Mouse (Mus musculus) neural tube, embryonic 13.5 days (tissue): ENCODE measurements around the gene Tnr. TPM values are rescaled to one million over a fixed set of nuclear protein-coding genes. Genes with fewer than 3 reads are reported as not detected.

ENCODE experiments used
- ATAC-seq: fragments of 200-750 bp; cut with Nextera tagmentation; 2 replicates; pipeline ENCODE4 v1.8.0; 2017; ENCODE audit warnings: low read depth, mild to moderate bottlenecking, moderate TSS enrichment, moderate library complexity
- H3K27ac ChIP-seq: fragments of 300-500 bp; sonication (generic); replicated peaks from 2 replicates; pipeline ENCODE4 v1.5.1; 2015; ENCODE audit warnings: moderate library complexity, mild to moderate bottlenecking, inconsistent platforms
- H3K27me3 ChIP-seq: fragments of 300-500 bp; sonication (generic); 2 replicates; pipeline ENCODE4 v1.6.1; 2015; ENCODE audit warnings: mild to moderate bottlenecking, inconsistent platforms
- H3K36me3 ChIP-seq: fragments of 300-500 bp; sonication (generic); 2 replicates; pipeline ENCODE4 v1.6.1; 2015; ENCODE audit warnings: mild to moderate bottlenecking, inconsistent platforms
- H3K4me1 ChIP-seq: fragments of 300-500 bp; sonication (generic); replicated peaks from 2 replicates; pipeline ENCODE4 v1.6.1; 2015; ENCODE audit warnings: inconsistent platforms
- H3K4me2 ChIP-seq: fragments of 300-500 bp; sonication (generic); 2 replicates; pipeline ENCODE4 v1.6.1; 2015; ENCODE audit warnings: inconsistent platforms, mild to moderate bottlenecking, moderate library complexity
- H3K4me3 ChIP-seq: fragments of 300-500 bp; sonication (generic); 2 replicates; pipeline ENCODE4 v1.5.1; 2015; ENCODE audit warnings: mild to moderate bottlenecking, inconsistent platforms
- H3K9ac ChIP-seq: fragments of 300-500 bp; sonication (generic); 2 replicates; pipeline ENCODE4 v1.6.1; 2015; ENCODE audit warnings: moderate library complexity, mild to moderate bottlenecking, inconsistent platforms
- H3K9me3 ChIP-seq: fragments of 300-500 bp; sonication (generic); 2 replicates; pipeline ENCODE4 v1.6.1; 2016; ENCODE audit warnings: inconsistent platforms
- WGBS: fragments of 180-500 bp; shearing (Covaris S2); methylation state at CpG from one replicate; pipeline ENCODE4 v1.1.7; 2015; 5-methylcytosine and 5-hydroxymethylcytosine counted together
- polyA plus RNA-seq: library from polyadenylated mRNA; unstranded; fragments of >200 nt; fragmentation: Nextera tagmentation; extraction: Ambion mirVana; gene quantifications from 2 replicates; pipeline ENCODE4 v1.2.1, GENCODE M21; 2015

The Tnr gene
- polyA plus RNA-seq, 1 experiment from 2014 or later = 2.4 TPM

- no peak overlapping the region for H3K4me3 ChIP-seq
- no peak for ATAC-seq
- no peaks in the 10 kb centered on the region for H3K9me3 ChIP-seq
- H3K4me1 ChIP-seq = peaks cover 9% of the 10 kb centered on the region
- H3K36me3 ChIP-seq = no peaks in the 10 kb centered on the region
- no peak overlapping the region for H3K4me2 ChIP-seq
- H3K9ac ChIP-seq = no peak overlapping the region
- H3K27me3 ChIP-seq = no peaks in the 10 kb centered on the region
- WGBS = 80% methylated on average over 2 of the region's 2 CpGs
- no peak overlapping the region for H3K27ac ChIP-seq
These were observed 220.2 kb downstream of the Tnr start for GRCm38 (mm10) chr1:159743744-159744253.

GRCm38 (mm10) chr1:159745311-159745710, 221.7 kb downstream of the Tnr start:
- Histone ChIP-seq H3K9ac (no peak overlapping the region), H3K4me1 (peaks cover 9% of the 10 kb centered on the region), H3K36me3 (no peaks in the 10 kb centered on the region), H3K4me3 (no peak overlapping the region), H3K9me3 (no peaks in the 10 kb centered on the region), H3K27ac (no peak overlapping the region), H3K4me2 (no peak overlapping the region), H3K27me3 (no peaks in the 10 kb centered on the region)
- WGBS = 71% methylated on average over 2 of the region's 2 CpGs
- ATAC-seq = no peak

GRCm38 (mm10) chr1:159747969-159748368, 224.4 kb downstream of the Tnr start:
- WGBS = 71% methylated on average over 7 of the region's 7 CpGs
- Histone ChIP-seq H3K9ac (no peak overlapping the region), H3K9me3 (no peaks in the 10 kb centered on the region), H3K4me3 (no peak overlapping the region), H3K4me1 (no peaks in the 10 kb centered on the region), H3K4me2 (no peak overlapping the region), H3K27ac (no peak overlapping the region), H3K36me3 (no peaks in the 10 kb centered on the region), H3K27me3 (no peaks in the 10 kb centered on the region)
- ATAC-seq = no peak

GRCm38 (mm10) chr1:159750411-159750810, 226.8 kb downstream of the Tnr start:
- no peak overlapping the region for H3K4me3 ChIP-seq
- WGBS = 39% methylated on average over 5 of the region's 5 CpGs
- no peak overlapping the region for H3K9ac ChIP-seq

GRCm38 (mm10) chr1:159750876-159751275, 227.3 kb downstream of the Tnr start:
- Histone ChIP-seq H3K27me3 (no peaks in the 10 kb centered on the region), H3K27ac (no peak overlapping the region), H3K4me3 (no peak overlapping the region), H3K4me1 (no peaks in the 10 kb centered on the region), H3K4me2 (no peak overlapping the region), H3K36me3 (no peaks in the 10 kb centered on the region), H3K9me3 (no peaks in the 10 kb centered on the region), H3K9ac (no peak overlapping the region)
- ATAC-seq = no peak
- 16% methylated on average over 6 of the region's 6 CpGs for WGBS

More at GRCm38 (mm10) chr1:159750411-159750810, 226.8 kb downstream of the Tnr start:
- H3K9me3 ChIP-seq = no peaks in the 10 kb centered on the region
- no peaks in the 10 kb centered on the region for H3K27me3 ChIP-seq
- no peaks in the 10 kb centered on the region for H3K36me3 ChIP-seq
- ATAC-seq = no peak
- H3K27ac ChIP-seq = no peak overlapping the region
- no peak overlapping the region for H3K4me2 ChIP-seq
- H3K4me1 ChIP-seq = no peaks in the 10 kb centered on the region

GRCm38 (mm10) chr1:159760970-159761369, 237.4 kb downstream of the Tnr start:
- 0 out of 2 replicates have a peak, but pooled peaks cover 4% of the 10 kb centered on the region for H3K9me3 ChIP-seq
- no peak overlapping the region for H3K9ac ChIP-seq
- ATAC-seq = 0 out of 2 replicates have a peak, but pooled peaks have one; percentile 43
- no peak overlapping the region for H3K4me3 ChIP-seq
- H3K4me2 ChIP-seq = no peak overlapping the region
- H3K4me1 ChIP-seq = no peaks in the 10 kb centered on the region
- H3K27ac ChIP-seq = no peak overlapping the region
- no peaks in the 10 kb centered on the region for H3K27me3 ChIP-seq
- H3K36me3 ChIP-seq = no peaks in the 10 kb centered on the region

- no peak overlapping the region for H3K27ac ChIP-seq
- H3K36me3 ChIP-seq = no peaks in the 10 kb centered on the region
- ATAC-seq = no peak
- H3K4me2 ChIP-seq = no peak overlapping the region
- 50% methylated on average over 2 of the region's 2 CpGs for WGBS
- H3K4me1 ChIP-seq = 0 out of 2 replicates have a peak, but pooled peaks cover 5% of the 10 kb centered on the region
- H3K27me3 ChIP-seq = no peaks in the 10 kb centered on the region
- H3K4me3 ChIP-seq = no peak overlapping the region
- H3K9me3 ChIP-seq = 0 out of 2 replicates have a peak, but pooled peaks cover 4% of the 10 kb centered on the region
- no peak overlapping the region for H3K9ac ChIP-seq
These were observed 240.3 kb downstream of the Tnr start for GRCm38 (mm10) chr1:159763901-159764300.

GRCm38 (mm10) chr1:159764897-159765296, 241.3 kb downstream of the Tnr start:
- H3K27me3 ChIP-seq = no peaks in the 10 kb centered on the region
- no peaks in the 10 kb centered on the region for H3K36me3 ChIP-seq
- 61% methylated on average over 2 of the region's 2 CpGs for WGBS
- no peak overlapping the region for H3K27ac ChIP-seq
- no peak overlapping the region for H3K4me2 ChIP-seq
- ATAC-seq = no peak
- peaks cover 13% of the 10 kb centered on the region for H3K4me1 ChIP-seq
- 0 out of 2 replicates have a peak, but pooled peaks cover 4% of the 10 kb centered on the region for H3K9me3 ChIP-seq
- H3K4me3 ChIP-seq = no peak overlapping the region
- no peak overlapping the region for H3K9ac ChIP-seq

- no peak overlapping the region for H3K27ac ChIP-seq
- 75% methylated on average over 6 of the region's 6 CpGs for WGBS
- H3K9me3 ChIP-seq = no peaks in the 10 kb centered on the region
- H3K9ac ChIP-seq = no peak overlapping the region
- no peaks in the 10 kb centered on the region for H3K36me3 ChIP-seq
- ATAC-seq = no peak
- H3K27me3 ChIP-seq = no peaks in the 10 kb centered on the region
- H3K4me1 ChIP-seq = peaks cover 22% of the 10 kb centered on the region
- H3K4me3 ChIP-seq = no peak overlapping the region
- H3K4me2 ChIP-seq = no peak overlapping the region
These were observed 246.4 kb downstream of the Tnr start for GRCm38 (mm10) chr1:159769948-159770347.

GRCm38 (mm10) chr1:159773671-159774070, 250.1 kb downstream of the Tnr start:
- H3K4me1 ChIP-seq = peaks cover 21% of the 10 kb centered on the region
- no peaks in the 10 kb centered on the region for H3K36me3 ChIP-seq
- no peak overlapping the region for H3K27ac ChIP-seq
- H3K4me2 ChIP-seq = no peak overlapping the region
- no peaks in the 10 kb centered on the region for H3K27me3 ChIP-seq
- no peak for ATAC-seq
- no peak overlapping the region for H3K4me3 ChIP-seq
- 80% methylated on average over 12 of the region's 12 CpGs for WGBS
- no peaks in the 10 kb centered on the region for H3K9me3 ChIP-seq
- no peak overlapping the region for H3K9ac ChIP-seq

- H3K4me2 ChIP-seq = no peak overlapping the region
- 73% methylated on average over 3 of the region's 3 CpGs for WGBS
- no peak overlapping the region for H3K27ac ChIP-seq
- no peak for ATAC-seq
- no peaks in the 10 kb centered on the region for H3K9me3 ChIP-seq
- H3K4me3 ChIP-seq = no peak overlapping the region
- no peaks in the 10 kb centered on the region for H3K36me3 ChIP-seq
- H3K4me1 ChIP-seq = 0 out of 2 replicates have a peak, but pooled peaks cover 10% of the 10 kb centered on the region
- no peaks in the 10 kb centered on the region for H3K27me3 ChIP-seq
- no peak overlapping the region for H3K9ac ChIP-seq
These were observed 251.6 kb downstream of the Tnr start for GRCm38 (mm10) chr1:159775168-159775567.

- Histone ChIP-seq H3K27me3 (no peaks in the 10 kb centered on the region), H3K27ac (no peak overlapping the region), H3K4me2 (no peak overlapping the region), H3K4me1 (0 out of 2 replicates have a peak, but pooled peaks cover 8% of the 10 kb centered on the region), H3K9ac (no peak overlapping the region), H3K9me3 (no peaks in the 10 kb centered on the region), H3K36me3 (no peaks in the 10 kb centered on the region), H3K4me3 (no peak overlapping the region)
- ATAC-seq = no peak
- WGBS = 66% methylated on average over 3 of the region's 3 CpGs
These were observed 253.5 kb downstream of the Tnr start for GRCm38 (mm10) chr1:159777107-159777506.

- 0 out of 2 replicates have a peak, but pooled peaks cover 5% of the 10 kb centered on the region for H3K4me1 ChIP-seq
- no peaks in the 10 kb centered on the region for H3K9me3 ChIP-seq
- H3K27me3 ChIP-seq = no peaks in the 10 kb centered on the region
- no peak overlapping the region for H3K4me2 ChIP-seq
- WGBS = 84% methylated on average over 3 of the region's 3 CpGs
- no peak overlapping the region for H3K4me3 ChIP-seq
- H3K9ac ChIP-seq = no peak overlapping the region
- H3K27ac ChIP-seq = no peak overlapping the region
- no peak for ATAC-seq
- no peaks in the 10 kb centered on the region for H3K36me3 ChIP-seq
These were observed 255.9 kb downstream of the Tnr start for GRCm38 (mm10) chr1:159779424-159779823.
